Mouse (Mus musculus): ENCODE results near the gene Btg1. TPM values are rescaled to one million over a fixed set of nuclear protein-coding genes. Genes with fewer than 3 reads are reported as not detected.

Gene Btg1
- polyA plus RNA-seq, 1 experiment, result 35.5 TPM

DNA sequence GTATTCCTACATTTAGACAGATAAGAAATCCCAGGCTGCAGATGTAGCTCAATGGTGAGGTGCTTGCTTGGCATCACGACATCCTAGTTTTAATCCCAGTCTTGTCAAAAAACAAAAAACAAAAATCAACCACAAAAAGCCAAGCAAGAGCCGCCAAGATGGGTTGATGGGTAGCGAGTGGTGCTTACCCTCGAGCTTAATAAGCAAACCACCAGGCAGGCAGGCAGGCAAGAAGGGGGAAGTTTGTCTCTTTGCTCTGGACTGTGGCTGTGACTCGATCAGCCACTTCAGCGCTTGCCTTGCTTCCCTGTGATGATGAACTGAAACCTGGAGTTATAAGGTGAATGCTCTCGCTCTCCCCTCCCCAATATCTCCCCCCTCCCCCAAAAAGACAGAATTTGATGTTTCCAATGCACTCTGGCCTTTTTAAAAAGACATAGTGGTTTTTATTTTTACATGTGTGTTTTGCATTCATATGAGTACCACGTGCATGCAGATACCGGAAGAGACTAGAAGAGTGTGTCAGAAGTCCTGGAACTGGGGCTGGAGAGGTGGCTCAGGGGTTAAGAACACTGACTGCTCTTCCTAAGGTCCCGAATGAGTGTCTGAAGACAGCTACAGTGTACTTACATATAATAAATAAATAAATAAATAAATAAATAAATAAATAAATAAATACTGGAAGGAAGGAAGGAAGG is 21.2 kb upstream of the Btg1 start:
- Histone ChIP-seq H3K27me3 (replicated peaks; ENCODE audit: control insufficient read depth, insufficient read depth, low read length) (no peaks in the 10 kb centered on the region), H3K4me1 (ENCODE audit: control insufficient read depth, insufficient read depth, low read length) (no peaks in the 10 kb centered on the region), H3K36me3 (ENCODE audit: control insufficient read depth, insufficient read depth, low read length) (no peaks in the 10 kb centered on the region), H3K27ac (ENCODE audit: insufficient read depth, low read depth, low read length) (no peak overlapping the region), H3K4me3 (ENCODE audit: insufficient read depth, low read depth, low read length) (no peak overlapping the region)
- no peak for DNase-seq
- 91% methylated on average over 10 of the region's 10 CpGs for WGBS
- no peak for TF ChIP-seq POLR2A (IDR thresholded peaks at IDR 0.05; ENCODE audit: low read depth, low read length)
- no peak for TF ChIP-seq CTCF (conservative IDR thresholded peaks at IDR 0.05; ENCODE audit: insufficient read depth, insufficient read length, low read depth, low read length)

DNA sequence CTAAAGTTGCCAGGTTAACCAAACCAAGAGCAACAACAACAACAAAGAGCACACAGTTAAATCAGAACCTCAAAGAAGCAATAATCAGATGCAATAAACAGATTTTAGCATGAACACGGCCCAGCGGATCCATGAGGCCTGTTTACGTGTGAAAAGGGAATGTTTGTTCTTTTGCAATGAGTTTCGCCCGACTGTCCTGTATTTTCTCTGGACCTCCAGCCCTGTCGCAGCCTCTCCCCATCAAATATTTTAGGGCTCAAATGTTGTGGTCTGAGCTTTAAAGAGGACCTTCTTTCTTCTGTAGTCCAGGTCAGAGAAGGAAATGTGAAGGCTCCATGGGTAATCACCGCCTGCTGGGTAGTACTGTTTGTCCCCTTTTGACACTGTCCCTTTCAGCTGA is 20.4 kb upstream of the Btg1 start:
- no peak overlapping the region for H3K4me3 ChIP-seq (ENCODE audit: insufficient read depth, low read depth, low read length)
- TF ChIP-seq POLR2A (IDR thresholded peaks at IDR 0.05; ENCODE audit: low read depth, low read length), result no peak
- TF ChIP-seq CTCF (conservative IDR thresholded peaks at IDR 0.05; ENCODE audit: insufficient read depth, insufficient read length, low read depth, low read length), result no peak
- whole genome bisulfite sequencing, result 91% methylated on average over 7 of the region's 7 CpGs

DNA sequence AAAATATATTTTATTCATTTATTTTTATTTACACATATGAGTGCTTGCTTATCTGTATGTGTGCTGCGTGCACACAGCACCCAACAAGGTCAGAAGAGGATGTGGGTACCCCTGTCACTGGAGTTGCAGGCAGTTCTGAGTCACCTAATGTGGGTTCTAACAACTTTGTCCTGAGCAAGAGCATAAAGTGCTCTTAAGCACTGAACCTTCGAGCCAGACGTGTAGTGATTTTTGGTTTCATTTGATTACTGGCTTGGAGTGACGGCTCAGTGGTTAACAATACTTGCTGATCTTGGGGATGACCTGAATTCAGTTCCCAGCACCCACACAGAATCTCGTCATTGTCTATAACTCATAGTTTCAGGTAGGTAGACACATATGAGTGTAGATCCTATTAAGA is 17.2 kb upstream of the Btg1 start:
- TF ChIP-seq POLR2A (IDR thresholded peaks at IDR 0.05; ENCODE audit: low read depth, low read length) (no peak), CTCF (conservative IDR thresholded peaks at IDR 0.05; ENCODE audit: insufficient read depth, insufficient read length, low read depth, low read length) (no peak)
- Histone ChIP-seq H3K36me3 (ENCODE audit: control insufficient read depth, insufficient read depth, low read length) (no peaks in the 10 kb centered on the region), H3K4me1 (ENCODE audit: control insufficient read depth, insufficient read depth, low read length) (no peaks in the 10 kb centered on the region), H3K4me3 (ENCODE audit: insufficient read depth, low read depth, low read length) (no peak overlapping the region), H3K27me3 (replicated peaks; ENCODE audit: control insufficient read depth, insufficient read depth, low read length) (no peaks in the 10 kb centered on the region), H3K27ac (ENCODE audit: insufficient read depth, low read depth, low read length) (no peak overlapping the region)
- WGBS, result 92% methylated on average over 5 of the region's 5 CpGs
- DNase-seq, result no peak

More for the DNA sequence above, 20.4 kb upstream of the Btg1 start:
- DNase-seq, result no peak
- no peaks in the 10 kb centered on the region for H3K4me1 ChIP-seq (ENCODE audit: control insufficient read depth, insufficient read depth, low read length)
- no peak overlapping the region for H3K27ac ChIP-seq (ENCODE audit: insufficient read depth, low read depth, low read length)
- no peaks in the 10 kb centered on the region for H3K36me3 ChIP-seq (ENCODE audit: control insufficient read depth, insufficient read depth, low read length)
- H3K27me3 ChIP-seq (replicated peaks; ENCODE audit: control insufficient read depth, insufficient read depth, low read length), result no peaks in the 10 kb centered on the region

DNA sequence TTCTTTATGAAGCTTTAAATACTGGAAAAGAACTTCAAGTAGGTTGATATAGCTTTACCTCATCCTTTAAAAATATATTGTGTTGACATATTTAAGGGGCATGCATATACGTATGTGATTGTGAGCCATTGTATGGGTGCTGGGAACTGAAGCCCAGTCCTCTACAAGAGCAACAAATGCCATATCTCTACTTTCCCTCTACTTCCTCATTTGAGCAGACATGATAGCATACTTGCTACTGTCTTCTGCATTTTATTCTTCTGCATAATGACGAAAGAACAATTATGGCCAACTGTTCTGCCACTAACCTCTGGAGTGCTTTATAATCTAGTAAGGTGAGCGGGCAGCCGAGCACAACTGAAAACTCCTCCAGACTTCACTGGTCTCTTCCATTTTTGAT is 15.1 kb upstream of the Btg1 start:
- no peak for DNase-seq
- Histone ChIP-seq H3K36me3 (ENCODE audit: control insufficient read depth, insufficient read depth, low read length) (no peaks in the 10 kb centered on the region), H3K4me3 (ENCODE audit: insufficient read depth, low read depth, low read length) (no peak overlapping the region), H3K4me1 (ENCODE audit: control insufficient read depth, insufficient read depth, low read length) (no peaks in the 10 kb centered on the region), H3K27ac (ENCODE audit: insufficient read depth, low read depth, low read length) (no peak overlapping the region), H3K27me3 (replicated peaks; ENCODE audit: control insufficient read depth, insufficient read depth, low read length) (no peaks in the 10 kb centered on the region)
- WGBS, result 96% methylated on average over 4 of the region's 4 CpGs
- no peak for TF ChIP-seq CTCF (conservative IDR thresholded peaks at IDR 0.05; ENCODE audit: insufficient read depth, insufficient read length, low read depth, low read length)
- TF ChIP-seq POLR2A (IDR thresholded peaks at IDR 0.05; ENCODE audit: low read depth, low read length), result no peak

DNA sequence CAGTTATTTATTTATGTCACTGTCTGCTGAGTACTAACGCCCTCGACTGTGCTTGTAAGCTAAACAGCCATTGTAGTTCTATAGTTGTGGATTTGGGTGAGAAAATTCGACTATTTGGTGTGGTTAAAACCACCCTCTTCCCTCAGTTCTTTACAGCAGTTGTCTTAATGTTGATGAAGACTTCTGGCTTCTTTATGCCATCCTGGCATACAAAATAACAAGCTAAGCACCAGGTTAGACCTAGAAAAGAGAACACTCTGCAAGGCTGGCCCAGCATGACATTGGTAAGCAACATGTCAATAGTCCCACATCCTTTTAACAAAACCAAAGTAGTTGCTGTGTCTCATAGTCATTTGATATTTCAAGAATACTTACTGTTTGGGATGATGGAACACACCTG is 14.5 kb upstream of the Btg1 start:
- TF ChIP-seq POLR2A (IDR thresholded peaks at IDR 0.05; ENCODE audit: low read depth, low read length) (no peak), CTCF (conservative IDR thresholded peaks at IDR 0.05; ENCODE audit: insufficient read depth, insufficient read length, low read depth, low read length) (no peak)
- Histone ChIP-seq H3K4me3 (ENCODE audit: insufficient read depth, low read depth, low read length) (no peak overlapping the region), H3K27me3 (replicated peaks; ENCODE audit: control insufficient read depth, insufficient read depth, low read length) (no peaks in the 10 kb centered on the region), H3K27ac (ENCODE audit: insufficient read depth, low read depth, low read length) (no peak overlapping the region), H3K4me1 (ENCODE audit: control insufficient read depth, insufficient read depth, low read length) (no peaks in the 10 kb centered on the region), H3K36me3 (ENCODE audit: control insufficient read depth, insufficient read depth, low read length) (no peaks in the 10 kb centered on the region)
- WGBS, result 69% methylated on average over 3 of the region's 3 CpGs
- DNase-seq, result no peak

DNA sequence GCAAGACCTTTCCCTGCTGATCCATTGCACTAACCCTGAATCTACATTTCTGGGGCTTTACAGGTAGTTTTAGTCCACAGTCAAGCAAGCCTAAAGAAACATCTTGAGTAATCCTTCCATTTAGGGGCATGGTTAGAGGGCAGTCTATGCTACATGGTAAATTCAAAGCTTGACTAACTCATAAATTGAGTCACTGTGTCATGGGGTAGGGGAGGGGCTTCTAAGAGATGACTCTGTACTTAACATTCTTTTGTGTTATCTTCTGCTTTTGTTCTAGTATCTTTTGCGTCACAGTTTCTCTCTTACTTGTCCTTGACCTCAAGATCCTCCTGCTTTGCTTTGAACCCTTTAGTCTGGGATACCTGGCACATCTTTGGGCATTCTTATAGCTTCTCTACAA is 11.6 kb upstream of the Btg1 start:
- H3K27me3 ChIP-seq (replicated peaks; ENCODE audit: control insufficient read depth, insufficient read depth, low read length), result no peaks in the 10 kb centered on the region
- no peaks in the 10 kb centered on the region for H3K4me1 ChIP-seq (ENCODE audit: control insufficient read depth, insufficient read depth, low read length)
- no peaks in the 10 kb centered on the region for H3K36me3 ChIP-seq (ENCODE audit: control insufficient read depth, insufficient read depth, low read length)
- H3K27ac ChIP-seq (ENCODE audit: insufficient read depth, low read depth, low read length), result no peak overlapping the region
- WGBS, result 90% methylated on average over 1 of the region's 1 CpGs
- no peak for DNase-seq
- TF ChIP-seq POLR2A (IDR thresholded peaks at IDR 0.05; ENCODE audit: low read depth, low read length), result no peak
- TF ChIP-seq CTCF (conservative IDR thresholded peaks at IDR 0.05; ENCODE audit: insufficient read depth, insufficient read length, low read depth, low read length), result no peak
- no peak overlapping the region for H3K4me3 ChIP-seq (ENCODE audit: insufficient read depth, low read depth, low read length)

DNA sequence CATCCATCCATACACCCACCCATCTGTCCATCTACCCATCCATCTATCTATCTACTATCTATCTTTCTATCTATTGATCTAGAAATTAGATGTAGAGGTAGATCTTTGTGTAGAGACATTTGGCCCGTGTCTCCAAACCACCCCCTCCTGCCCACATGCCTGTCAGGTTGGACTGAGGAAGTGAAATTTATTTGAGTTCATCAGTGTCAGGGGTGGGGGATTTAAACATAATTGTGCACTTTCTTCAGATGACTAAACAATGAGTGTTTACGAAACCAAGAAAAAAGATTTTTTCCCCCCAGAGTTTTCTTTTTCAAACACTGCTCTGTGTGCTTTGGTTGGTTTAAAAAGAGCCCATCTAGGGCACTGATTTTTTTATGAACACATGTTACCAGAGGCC is 10.9 kb upstream of the Btg1 start:
- TF ChIP-seq CTCF (conservative IDR thresholded peaks at IDR 0.05; ENCODE audit: insufficient read depth, insufficient read length, low read depth, low read length) (no peak), POLR2A (IDR thresholded peaks at IDR 0.05; ENCODE audit: low read depth, low read length) (no peak)
- no peak for DNase-seq
- WGBS, result 79% methylated on average over 2 of the region's 2 CpGs

More for the DNA sequence above, 10.9 kb upstream of the Btg1 start:
- Histone ChIP-seq H3K4me1 (ENCODE audit: control insufficient read depth, insufficient read depth, low read length) (no peaks in the 10 kb centered on the region), H3K27me3 (replicated peaks; ENCODE audit: control insufficient read depth, insufficient read depth, low read length) (no peaks in the 10 kb centered on the region), H3K36me3 (ENCODE audit: control insufficient read depth, insufficient read depth, low read length) (no peaks in the 10 kb centered on the region), H3K27ac (ENCODE audit: insufficient read depth, low read depth, low read length) (no peak overlapping the region), H3K4me3 (ENCODE audit: insufficient read depth, low read depth, low read length) (no peak overlapping the region)
